Mouse (Mus musculus) lung, postnatal 4 days (tissue): ENCODE data around the gene Cox15.

Experiments
- DNase-seq, 2 experiments: peaks; one replicate each; pipeline ENCODE4 v3.0.0; 2021

Cox15 gene

DNA sequence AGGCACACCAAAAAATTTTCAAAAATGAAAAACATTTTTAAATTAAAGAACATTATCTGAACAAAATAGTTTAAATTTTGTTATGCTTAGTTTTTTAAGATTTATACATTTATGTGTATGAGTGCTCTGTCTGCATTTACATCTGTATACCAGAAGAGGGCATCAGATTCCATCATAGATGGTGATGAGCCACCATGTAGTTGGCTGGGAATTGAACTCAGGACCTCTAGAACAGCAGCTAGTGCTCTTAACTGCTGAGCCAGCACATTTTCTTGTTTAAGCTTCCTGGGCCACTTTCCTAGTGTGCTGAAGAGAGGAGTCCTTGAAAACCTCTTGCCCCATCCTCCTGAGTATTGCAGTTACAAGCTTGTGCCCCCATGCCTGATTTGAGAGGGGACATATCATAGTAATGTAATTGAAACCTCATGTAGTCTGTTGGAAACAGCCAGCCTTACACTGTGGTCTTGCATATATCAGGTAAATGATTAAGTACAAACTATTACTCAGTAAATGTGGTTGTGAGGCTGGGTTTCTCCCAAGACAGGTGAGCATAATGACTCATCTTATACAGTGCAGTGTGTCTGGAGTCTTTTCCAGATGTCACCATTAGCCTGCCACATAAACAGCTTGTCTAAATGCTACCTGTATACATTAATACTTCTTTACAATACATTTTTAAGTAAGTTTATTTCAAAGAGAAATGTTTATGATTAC is 8.9 kb upstream of the Cox15 start:
- DNase-seq = no peak

DNA sequence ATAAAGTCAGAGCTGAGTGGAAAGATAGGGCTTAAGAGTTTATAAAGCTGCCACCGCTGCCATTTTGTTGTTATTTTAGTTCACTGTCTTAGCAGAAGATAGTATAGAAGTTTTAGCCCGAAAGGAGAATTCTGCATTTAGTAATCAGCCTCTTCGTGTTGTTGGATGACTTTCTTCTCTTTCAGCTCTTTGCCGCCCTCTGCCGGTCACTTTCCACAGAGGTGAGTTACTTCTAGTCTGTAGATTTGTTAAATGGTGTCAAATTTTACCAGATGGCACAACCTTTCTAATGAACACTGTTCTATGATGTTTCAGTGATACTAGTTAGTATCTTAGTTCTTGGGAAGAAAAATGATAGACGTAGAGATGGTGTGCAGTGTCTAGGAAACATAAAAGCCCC is 7.7 kb upstream of the Cox15 start:
- DNase-seq = peak; percentile 43 to 77

DNA sequence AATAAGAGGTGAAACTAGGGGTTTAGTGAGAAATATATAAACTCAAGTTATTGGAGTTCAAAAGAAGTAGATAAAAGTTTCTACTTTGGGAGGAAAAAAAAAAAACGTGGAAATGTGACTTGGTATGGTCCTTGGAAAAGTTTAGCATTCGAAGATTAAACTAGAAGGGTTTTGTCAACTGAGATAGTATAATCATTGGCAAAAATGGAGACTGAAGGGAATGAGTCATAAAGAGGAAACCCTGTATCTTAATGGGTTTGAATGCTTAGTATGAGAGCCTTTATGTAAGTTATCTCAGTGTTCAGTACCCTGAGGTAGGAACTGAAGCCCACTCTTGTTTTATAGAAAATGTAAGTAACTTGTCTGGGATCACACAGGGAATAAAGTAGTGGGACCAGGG is 2.1 kb upstream of the Cox15 start:
- DNase-seq = no peak

DNA sequence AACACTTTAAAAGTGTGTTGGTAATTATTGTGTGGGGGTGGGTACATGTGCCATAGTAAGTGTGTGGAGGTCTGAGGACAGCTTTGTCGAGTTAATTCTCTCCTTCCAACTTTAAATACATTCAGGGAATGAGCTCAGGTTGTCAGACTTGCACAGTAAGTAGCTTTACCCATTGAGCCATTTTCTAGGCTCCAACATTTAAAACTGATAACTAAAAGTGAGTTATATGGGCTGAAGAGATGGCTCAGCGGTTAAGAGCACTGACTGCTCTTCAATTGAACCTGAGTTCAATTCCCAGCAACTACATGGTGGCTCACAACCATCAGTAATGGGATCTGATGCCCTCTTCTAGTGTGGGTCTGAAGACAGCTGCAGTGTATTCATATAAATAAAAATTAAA is 1.4 kb upstream of the Cox15 start:
- DNase-seq = no peak

DNA sequence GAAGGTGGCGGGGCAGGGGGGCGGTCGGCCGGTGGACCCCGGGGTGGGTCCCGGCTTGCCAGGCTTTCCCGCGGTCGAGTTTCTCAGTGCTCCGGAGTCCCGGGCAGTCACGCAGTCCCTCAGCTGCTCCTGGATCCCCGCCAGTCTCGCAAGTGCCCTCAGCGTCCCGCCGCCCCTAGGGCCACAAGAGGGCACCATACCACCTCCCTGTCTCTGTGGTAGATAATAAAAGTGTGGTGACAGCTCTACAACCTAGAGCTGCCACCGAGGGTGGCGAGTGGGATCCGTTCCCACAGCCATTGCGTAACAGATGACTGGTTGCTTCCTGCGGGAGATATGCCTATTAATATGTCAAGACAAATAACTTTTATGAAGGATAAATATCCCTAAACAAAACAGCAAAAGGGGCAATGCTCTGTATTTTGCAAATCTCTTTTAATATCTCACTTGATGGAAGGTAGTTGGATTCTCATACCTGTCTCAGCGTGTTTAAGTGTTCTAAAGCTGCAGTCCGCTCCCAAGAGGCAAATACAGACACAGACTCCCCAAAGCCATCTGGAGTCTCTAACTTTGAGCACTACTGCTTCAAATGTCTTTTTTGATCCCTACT is 531 bp upstream of the Cox15 start:
- DNase-seq = peak; percentile 93

DNA sequence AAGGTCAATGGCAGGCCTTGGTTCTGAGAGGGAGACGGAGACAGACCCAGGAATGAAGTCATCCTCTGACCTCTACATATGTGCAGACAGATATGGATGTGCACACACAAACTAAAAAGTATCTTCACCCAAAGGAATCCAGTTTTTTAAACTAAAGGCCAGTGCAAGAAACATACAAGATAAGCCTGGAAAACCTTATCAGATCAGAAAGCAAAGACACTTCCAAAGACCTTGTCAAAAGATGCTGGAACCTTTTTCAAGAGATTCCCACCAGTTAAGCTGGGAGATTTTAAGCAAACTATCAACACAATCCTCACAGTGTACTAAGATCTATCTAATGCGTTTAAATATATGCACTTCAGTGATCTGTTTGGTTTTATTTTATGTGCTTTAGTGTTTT is 2.8 kb downstream of the Cox15 start:
- no peak for DNase-seq

DNA sequence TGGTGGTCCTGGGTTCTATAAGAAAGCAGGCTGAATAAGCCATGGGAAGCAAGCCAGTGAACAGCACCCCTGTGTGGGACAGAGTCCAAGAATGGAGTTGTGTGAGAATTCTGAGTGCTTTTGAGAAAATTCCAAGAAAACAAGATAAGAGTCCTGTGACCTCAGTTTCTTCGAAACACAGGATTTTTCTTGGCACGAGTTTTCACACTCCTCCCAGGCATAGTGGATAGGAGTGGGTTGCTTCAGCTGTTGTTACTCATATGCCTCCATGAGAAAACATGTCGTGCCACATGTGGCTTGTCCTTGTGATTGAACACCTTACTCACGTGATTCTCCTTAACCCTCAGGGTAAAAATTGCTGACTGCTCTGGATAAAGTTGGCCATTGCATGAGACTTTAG is 4.9 kb downstream of the Cox15 start:
- DNase-seq = no peak

DNA sequence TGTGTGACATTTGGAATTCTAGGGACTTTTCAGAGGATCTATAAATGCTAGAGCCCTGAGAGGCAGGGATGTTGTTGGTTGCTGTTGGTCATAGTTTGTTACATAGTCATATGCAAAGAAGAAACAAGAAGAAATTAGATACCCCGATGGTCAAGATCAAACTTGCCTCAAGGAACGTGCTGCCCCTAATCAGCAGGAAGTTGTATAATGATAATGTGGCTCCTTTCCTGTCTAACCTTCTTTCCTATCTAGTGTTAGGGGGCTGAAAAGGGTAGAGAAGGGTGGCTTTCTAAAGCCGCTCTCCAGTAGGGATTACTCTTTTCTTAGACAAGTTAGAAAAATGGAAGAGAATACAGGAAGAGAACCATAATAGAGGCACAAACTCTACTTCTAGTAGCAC is 7.1 kb downstream of the Cox15 start:
- no peak for DNase-seq

DNA sequence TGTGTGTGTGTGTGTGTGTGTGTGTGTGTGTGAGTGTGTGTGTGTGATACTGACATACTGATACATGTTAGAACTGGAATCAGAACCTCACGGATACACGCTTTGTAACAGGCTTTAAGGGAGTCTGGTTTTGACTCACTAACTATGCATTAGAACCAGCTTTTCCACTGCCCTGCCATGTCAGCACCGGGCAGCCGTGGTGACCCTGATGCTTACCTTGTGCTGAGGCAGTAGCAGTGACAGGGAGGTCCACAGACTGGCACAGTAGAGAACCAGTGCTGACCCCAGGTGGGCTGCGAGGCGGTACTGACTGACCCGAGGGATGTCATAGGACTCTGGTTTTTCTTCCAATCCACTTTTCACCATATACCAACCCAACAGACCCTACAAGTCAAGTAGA is 9.4 kb downstream of the Cox15 start:
- DNase-seq = no peak

DNA sequence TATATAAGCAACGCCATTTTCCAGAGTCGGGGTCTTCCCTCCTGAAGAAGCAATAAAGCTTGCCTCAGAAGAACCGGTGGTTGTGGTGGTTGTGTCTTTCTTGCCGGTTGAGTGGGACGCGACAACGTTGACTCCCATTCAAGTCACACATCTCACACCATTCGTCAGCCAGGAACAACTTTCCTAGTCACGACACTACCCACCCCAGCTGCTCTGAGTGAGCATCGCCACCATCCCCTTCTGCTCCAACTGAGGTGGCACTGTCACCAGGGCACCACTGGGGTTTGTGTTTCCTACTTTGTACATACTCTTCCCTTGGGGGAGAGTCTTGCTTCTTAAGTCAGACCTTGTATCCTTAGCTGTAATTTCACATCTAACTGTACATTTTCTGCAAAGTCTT is 14.4 kb downstream of the Cox15 start:
- no peak for DNase-seq

DNA sequence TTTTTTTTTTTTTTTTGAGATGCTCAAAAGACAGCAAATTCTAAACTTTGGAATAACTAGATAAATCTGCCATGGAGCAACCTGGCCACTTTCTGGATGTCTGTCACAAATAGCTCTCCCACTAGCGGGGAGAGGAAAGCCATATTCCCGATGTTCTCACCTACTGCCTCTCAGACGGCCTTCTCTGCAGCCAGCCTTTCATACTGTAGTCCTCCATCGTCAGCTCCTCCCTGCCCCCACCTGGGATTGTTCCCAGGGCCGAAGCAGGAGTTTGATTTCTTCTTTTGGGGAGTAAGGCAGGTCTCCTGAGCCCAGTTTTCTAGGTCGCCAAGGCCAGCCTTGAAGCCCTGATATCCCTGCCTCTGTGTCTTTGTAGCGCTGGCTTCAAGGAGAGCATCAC is 21.6 kb downstream of the Cox15 start:
- no peak for DNase-seq

DNA sequence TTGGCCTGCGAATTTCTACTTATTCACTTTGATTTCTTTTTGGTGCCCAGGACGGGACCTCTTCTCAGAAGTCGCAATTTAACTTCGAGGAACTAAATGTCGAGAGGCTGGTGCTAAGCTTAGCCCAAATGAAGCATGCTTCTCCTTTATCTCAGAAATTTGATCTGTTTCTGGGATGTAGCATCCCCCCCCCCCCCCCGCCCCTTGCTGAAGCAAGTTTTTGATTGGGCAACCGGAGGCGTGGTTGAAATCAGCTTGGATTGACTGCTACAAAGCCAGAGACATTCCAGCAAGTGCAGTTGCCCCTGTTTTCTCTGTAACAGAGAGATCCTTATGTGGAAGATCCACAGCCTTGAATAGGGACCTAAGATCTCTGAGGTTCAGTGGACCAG is 22.8 kb downstream of the Cox15 start:
- no peak for DNase-seq

DNA sequence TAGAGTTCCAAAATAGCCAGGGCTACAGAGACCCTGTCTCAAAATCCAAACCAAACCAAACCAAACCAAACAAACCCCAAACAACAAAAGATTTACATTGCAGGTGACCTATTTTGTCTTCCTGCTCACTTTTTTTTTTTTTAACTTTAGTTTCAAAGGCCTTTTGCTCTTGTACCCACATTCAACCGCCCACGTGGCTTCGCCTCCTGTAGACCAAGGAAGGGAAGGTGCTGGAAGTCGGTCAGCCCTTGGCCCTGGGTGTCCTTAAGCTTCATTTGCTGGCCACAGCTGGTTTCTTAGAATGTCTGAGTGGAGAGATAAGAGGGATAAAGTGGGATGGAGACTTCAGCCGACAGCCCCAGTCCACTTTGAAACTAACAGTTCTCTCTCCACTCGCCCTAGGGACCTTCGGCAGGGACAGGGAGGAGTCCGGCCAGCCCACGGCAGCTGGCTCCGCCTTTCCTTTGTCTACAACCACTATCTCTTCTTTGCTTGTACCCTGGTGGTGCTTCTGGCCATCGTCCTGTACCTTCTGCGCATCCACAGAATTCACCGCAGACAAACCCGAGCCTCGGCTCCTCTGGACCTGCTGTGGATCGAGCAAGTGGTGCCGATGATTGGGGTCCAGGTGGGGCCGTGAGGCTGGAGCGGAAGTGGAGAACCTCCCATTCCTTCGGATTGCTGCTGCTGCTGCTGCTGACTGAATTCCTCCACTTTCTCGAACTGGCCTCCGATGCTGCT is 23.3 kb downstream of the Cox15 start:
- DNase-seq = no peak

DNA sequence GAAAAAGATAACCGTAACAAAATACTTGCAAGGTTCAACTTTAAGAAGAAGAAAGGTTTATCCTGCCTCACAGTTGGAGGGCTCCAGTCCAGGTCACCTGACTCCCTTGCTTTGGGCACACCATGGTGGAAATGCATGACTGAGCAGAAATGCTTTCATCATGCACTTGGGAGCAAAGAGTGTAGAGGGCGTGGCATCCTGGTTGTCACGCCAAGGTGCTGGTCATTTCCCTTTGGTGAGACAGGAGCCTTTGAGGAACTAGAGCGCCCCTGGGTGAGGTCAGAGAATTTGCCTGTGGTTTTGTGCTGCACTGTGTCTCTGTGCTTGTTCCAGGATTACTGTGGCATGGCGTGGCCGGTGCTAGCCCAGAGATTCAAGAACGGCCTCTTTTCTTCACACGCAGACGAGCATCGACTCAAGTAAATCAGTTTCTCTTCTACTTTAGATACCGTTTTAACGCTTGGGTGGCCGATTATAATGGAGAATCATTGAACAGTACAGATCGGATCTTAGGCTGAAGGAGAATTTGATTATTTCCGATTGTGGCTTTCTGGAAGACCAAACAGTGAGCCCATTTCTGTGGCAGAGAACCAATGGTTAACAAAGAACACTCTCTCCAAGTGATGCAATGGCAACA is 26.2 kb downstream of the Cox15 start:
- no peak for DNase-seq

DNA sequence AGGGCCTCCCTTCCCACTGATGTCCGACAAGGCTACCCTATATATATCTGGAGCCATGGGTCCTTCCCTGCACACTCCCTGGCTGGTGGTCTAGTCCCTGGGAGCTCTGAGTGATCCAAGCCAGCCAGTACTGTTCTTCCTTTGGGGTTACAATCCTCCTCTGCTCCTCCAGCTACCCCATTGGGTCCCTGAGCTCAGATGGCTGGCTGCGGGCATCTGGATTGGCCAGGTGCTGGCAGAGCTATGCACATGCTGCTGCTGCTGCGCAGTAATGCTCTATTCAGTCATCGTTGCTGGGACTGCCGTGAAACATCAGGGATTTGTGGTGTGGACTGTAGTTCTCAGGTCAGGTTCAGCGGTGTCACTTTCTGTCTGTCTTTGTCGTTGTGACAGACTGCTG is 28.0 kb downstream of the Cox15 start:
- no peak for DNase-seq

DNA sequence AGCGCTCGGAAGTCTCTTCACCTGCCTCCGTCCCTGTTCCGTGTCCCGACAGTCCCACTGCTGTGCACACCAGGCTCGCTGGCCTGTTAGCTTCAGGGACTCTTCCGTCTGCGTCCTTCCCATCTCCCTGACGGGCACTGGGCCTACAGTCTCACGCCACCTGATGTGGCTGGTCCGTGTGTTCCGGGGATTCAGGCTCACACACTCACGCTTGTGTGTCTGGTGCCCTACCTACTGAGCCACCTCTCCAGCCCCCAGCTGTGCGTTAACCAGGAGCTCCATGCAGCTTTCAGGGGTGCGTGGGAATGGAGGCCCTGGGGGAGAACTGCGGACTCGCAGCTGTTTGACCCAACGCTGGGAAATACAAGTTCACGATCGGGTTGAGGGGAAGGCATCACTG is 28.6 kb downstream of the Cox15 start:
- no peak for DNase-seq

DNA sequence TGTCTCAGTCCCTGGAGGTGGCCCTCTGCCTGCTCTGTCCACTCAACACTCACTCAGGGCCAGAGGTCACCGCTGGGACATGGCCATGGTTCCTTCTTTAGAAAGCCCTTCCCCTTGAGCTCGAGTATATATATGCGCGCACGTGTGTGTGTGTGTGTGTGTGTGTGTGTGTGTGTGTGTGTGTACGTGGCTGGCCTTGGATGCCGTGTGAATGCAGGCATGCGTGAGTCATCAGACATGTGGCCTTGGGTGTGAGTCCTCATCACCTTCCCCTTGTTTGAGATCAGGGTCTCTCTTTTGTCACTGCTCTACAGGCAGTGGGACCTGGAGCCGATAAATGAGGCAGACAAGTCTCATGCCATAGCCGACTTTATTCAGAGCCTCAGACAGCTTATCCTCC is 29.3 kb downstream of the Cox15 start:
- no peak for DNase-seq

DNA sequence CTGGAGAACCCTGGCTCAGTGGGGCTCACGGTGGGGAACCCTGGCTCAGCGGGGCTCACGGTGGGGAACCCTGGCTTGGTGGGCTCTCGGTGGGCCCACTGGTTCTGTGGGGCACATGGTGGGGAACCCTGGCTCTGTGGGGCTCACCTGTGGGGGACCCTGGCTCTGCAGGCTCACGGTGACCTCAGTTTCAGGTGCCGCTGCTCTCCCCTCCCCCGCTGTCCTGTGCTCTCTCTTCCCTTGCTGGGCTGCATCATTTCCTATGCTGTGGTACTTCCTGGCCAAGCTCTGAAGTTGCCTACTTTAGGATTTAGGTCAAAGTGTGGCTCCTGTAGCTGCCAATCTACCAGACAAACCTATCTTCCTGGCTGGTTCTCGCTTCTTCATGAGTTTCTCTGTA is 29.9 kb downstream of the Cox15 start:
- DNase-seq = no peak

DNA sequence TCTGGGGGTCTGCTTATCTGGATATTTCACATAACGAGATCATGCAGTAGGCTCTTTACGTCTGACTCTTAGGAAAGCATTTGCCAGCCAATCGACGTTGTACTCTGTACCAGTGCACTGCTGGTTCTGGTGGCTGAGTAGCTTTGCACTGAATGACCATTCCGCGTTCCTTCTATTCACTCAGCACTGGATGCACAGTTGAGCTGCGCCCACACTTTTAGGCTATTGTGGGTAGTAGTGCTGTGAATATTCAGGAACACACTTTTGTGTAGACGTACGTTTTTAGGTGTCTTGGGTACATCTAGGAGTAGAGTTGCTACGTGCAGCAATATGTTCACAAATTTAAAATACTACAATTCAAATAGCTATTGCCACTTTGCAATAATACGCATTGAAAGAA is 32.7 kb downstream of the Cox15 start:
- DNase-seq = no peak

DNA sequence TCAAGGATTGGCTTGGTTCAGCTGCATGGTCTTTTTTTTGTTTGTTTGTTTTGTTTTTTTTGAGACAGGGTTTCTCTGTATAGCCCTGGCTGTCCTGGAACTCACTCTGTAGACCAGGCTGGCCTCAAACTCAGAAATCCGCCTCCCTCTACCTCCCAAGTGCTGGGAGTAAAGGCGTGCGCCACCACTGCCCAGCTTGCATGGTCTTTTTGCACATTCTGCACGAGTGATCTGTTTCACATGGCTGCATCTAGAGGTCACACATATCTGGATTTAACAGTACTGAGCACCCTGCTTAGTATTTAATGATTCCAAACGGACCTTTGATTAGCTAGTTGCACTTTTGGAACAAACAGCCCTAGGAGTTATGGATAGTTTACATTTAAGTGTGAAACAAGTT is 40.8 kb downstream of the Cox15 start:
- DNase-seq = no peak

DNA sequence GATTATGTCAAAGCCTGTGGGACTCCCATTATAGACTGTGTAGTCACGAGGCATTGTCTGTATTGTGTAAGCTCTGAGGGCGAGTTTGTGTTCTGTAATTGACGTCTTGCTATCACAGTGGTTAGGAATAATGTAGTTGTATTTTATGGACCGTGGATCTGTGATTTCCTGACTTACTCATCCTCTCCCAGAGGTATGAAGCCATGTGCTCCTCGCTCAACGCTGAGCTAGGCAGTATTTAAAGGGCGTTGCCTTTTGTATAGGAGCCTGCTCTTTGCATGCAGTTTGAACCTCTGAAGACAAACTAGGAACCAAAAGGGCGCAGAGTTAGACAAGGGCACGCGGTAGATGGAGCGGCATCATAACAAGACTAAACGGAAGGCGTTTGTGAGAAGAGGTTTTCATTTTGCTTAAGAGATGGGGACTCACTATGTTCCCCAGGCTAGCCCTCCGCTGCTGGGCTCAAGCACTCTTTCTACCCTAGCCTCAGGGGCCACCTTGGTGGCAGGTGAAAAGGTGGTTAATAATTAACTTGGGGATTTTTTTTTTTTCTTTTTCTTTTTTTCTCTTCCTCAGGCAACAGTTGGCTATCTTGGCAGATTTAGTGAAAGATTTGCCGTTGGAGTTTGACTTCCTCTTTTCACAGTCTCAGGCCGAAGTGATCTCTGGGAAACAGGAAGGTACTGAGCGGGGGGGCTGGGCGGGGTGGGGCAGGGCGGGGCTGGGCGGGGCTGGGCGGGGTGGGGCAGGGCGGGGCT is 41.5 kb downstream of the Cox15 start:
- DNase-seq = no peak

DNA sequence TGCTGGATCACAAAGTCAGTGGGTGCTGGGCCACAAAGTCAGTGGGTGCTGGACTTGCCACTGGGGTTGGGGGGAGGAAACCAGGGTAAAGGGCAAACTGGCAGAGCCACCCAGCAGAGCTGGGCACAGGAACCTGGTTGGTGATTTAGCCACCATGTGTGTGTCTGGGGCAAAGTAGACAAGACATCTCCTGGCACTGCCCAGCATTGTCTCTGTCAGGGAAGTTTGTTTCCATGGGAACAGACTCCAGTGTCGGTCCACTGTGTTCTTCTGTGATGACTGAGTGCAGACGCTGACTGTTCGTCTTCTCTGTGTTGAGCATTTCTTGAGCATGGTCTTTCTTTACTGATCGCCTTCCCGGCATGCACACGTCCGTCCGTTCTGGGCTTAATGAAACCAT is 43.5 kb downstream of the Cox15 start:
- no peak for DNase-seq

DNA sequence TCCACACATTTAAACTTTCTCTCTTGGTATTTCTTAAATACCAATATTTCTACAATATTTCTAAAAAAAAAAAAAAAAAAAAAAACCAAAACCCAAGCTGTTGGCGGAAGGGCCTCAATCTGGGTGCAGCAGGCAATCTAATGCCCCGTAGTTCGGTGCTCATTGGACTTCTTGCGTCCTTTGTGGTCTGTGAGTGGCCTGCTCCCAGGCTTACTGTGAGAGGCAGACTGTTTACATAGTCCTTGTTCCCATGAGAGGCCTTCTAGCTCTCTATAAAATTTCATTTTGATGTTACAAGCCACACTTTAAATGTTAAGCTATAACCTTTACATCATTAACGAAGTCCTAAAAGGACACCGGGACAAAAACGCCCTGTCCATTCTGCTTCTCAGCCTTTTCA is 44.6 kb downstream of the Cox15 start:
- no peak for DNase-seq
